Mouse (Mus musculus) kidney, postnatal 0 days (tissue): ENCODE results near the gene Pik3c2a. TPM values are rescaled to one million over a fixed set of nuclear protein-coding genes. Genes with fewer than 3 reads are reported as not detected.

Experiments
- ATAC-seq: fragments of 200-750 bp; cut with Nextera tagmentation; replicated peaks from 2 replicates; pipeline ENCODE4 v1.8.0; 2017; ENCODE audit warnings: low read depth, moderate number of reproducible peaks, moderate TSS enrichment, moderate library complexity; ENCODE audit not compliant: low FRiP score
- DNase-seq: peaks from one replicate; pipeline ENCODE4 v3.0.0-alpha.2; 2016; ENCODE audit warnings: low spot score
- H3K27ac ChIP-seq: fragments of 300-500 bp; sonication (generic); 2 replicates; pipeline ENCODE4 v1.5.1; 2014; ENCODE audit warnings: mild to moderate bottlenecking
- H3K27me3 ChIP-seq: fragments of 300-500 bp; sonication (generic); 2 replicates; pipeline ENCODE4 v1.6.1; 2014; ENCODE audit warnings: low read length, mixed read lengths; ENCODE audit not compliant: insufficient read depth
- H3K36me3 ChIP-seq: fragments of 300-500 bp; sonication (generic); 2 replicates; pipeline ENCODE4 v1.6.1; 2014; ENCODE audit warnings: low read length, mixed read lengths; ENCODE audit not compliant: insufficient read depth
- H3K4me1 ChIP-seq: fragments of 300-500 bp; sonication (generic); replicated peaks from 2 replicates; pipeline ENCODE4 v1.6.1; 2014; ENCODE audit warnings: antibody characterized with exemption, low read length, mixed read lengths; ENCODE audit not compliant: insufficient read depth
- H3K4me2 ChIP-seq: fragments of 300-500 bp; sonication (generic); 2 replicates; pipeline ENCODE4 v1.6.1; 2014; ENCODE audit warnings: mild to moderate bottlenecking, low read length, moderate library complexity, mixed read lengths
- H3K4me3 ChIP-seq: fragments of 300-500 bp; sonication (generic); replicated peaks from 2 replicates; pipeline ENCODE4 v1.5.1; 2014; ENCODE audit warnings: low read depth, low read length
- H3K9ac ChIP-seq: fragments of 300-500 bp; sonication (generic); 2 replicates; pipeline ENCODE4 v1.6.1; 2014; ENCODE audit warnings: low read depth, low read length
- H3K9me3 ChIP-seq: fragments of 300-500 bp; sonication (generic); replicated peaks from 2 replicates; pipeline ENCODE4 v1.6.1; 2016; ENCODE audit warnings: low read length, inconsistent platforms, mixed read lengths
- CTCF ChIP-seq: IDR thresholded peaks from 2 replicates; pipeline ENCODE4 v1.5.1; 2016; ENCODE audit warnings: antibody characterized with exemption, low read depth, mild to moderate bottlenecking, moderate library complexity
- WGBS: fragments of 180-500 bp; shearing (Covaris S2); extraction: QIAGEN DNeasy Blood & Tissue Kit; methylation state at CpG from one replicate; pipeline ENCODE4 v1.1.7; 2014; 5-methylcytosine and 5-hydroxymethylcytosine counted together
- polyA plus RNA-seq: library from polyadenylated mRNA; unstranded; fragments of >200 nt; fragmentation: Nextera tagmentation; extraction: Ambion mirVana; gene quantifications from 2 replicates; pipeline ENCODE4 v1.2.1, GENCODE M21; 2015

Gene Pik3c2a
- polyA plus RNA-seq, 1 experiment from 2014 or later: 13.8 TPM

- Histone ChIP-seq H3K27me3 (no peaks in the 10 kb centered on the region), H3K4me3 (no peak overlapping the region), H3K9me3 (no peaks in the 10 kb centered on the region), H3K27ac (no peak overlapping the region), H3K36me3 (peaks cover 28% of the 10 kb centered on the region), H3K4me1 (0 out of 2 replicates have a peak, but pooled peaks cover 4% of the 10 kb centered on the region), H3K4me2 (no peak overlapping the region), H3K9ac (no peak overlapping the region)
- no peak for ATAC-seq
- DNase-seq: no peak
- 87% methylated on average over 4 of the region's 4 CpGs for WGBS
- no peak for TF ChIP-seq CTCF
These were observed 113.4 kb downstream of the Pik3c2a start for GRCm38 (mm10) chr7:116329858-116330257.

GRCm38 (mm10) chr7:116328777-116329176 lies 114.5 kb downstream of the Pik3c2a start:
- no peak for TF ChIP-seq CTCF
- WGBS: 72% methylated on average over 7 of the region's 7 CpGs
- Histone ChIP-seq H3K4me3 (no peak overlapping the region), H3K36me3 (peaks cover 28% of the 10 kb centered on the region), H3K27ac (no peak overlapping the region), H3K4me2 (no peak overlapping the region), H3K4me1 (0 out of 2 replicates have a peak, but pooled peaks cover 4% of the 10 kb centered on the region), H3K27me3 (no peaks in the 10 kb centered on the region), H3K9ac (no peak overlapping the region), H3K9me3 (no peaks in the 10 kb centered on the region)
- DNase-seq: no peak
- no peak for ATAC-seq

- Histone ChIP-seq H3K4me3 (no peak overlapping the region), H3K4me1 (0 out of 2 replicates have a peak, but pooled peaks cover 4% of the 10 kb centered on the region), H3K27me3 (no peaks in the 10 kb centered on the region), H3K27ac (no peak overlapping the region), H3K9ac (no peak overlapping the region), H3K36me3 (peaks cover 28% of the 10 kb centered on the region), H3K9me3 (no peaks in the 10 kb centered on the region), H3K4me2 (no peak overlapping the region)
- no peak for TF ChIP-seq CTCF
- 86% methylated on average over 5 of the region's 5 CpGs for WGBS
- DNase-seq (no peak), ATAC-seq (no peak)
These were observed 115.3 kb downstream of the Pik3c2a start for GRCm38 (mm10) chr7:116327901-116328300.

DNA sequence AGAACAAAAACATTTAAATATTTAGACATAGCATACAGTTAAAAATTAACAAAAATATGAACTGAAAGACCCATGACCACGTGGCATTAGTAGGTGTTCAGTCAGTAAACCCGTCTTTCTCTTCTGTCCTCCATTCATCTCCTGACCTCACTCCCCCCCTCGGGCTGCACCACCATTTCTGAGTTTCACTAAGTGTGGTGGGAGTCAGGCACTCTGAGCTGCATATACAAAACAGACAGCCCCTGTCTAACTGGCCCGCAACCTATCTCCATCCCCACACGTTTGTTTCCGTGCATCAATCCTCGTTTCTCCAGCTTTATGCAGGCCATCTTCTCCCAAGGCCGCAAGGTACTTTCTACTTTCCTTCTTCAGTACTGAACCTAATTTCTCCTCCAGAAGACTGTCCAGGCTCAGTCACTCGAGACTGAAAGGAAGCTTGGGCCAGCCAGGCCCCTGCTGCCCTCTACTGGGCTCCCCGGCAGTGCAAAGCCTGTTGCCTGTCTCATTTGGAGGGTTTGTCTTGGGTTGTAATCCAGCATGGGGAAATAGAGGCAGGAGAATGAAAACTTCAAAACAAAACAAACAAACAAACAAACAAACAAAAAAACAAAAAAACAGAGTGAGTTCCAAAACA lies 119.8 kb downstream of the Pik3c2a start:
- Histone ChIP-seq H3K27ac (no peak overlapping the region), H3K36me3 (no peaks in the 10 kb centered on the region), H3K27me3 (no peaks in the 10 kb centered on the region), H3K9me3 (no peaks in the 10 kb centered on the region), H3K4me3 (no peak overlapping the region), H3K4me2 (no peak overlapping the region), H3K4me1 (no peaks in the 10 kb centered on the region), H3K9ac (no peak overlapping the region)
- WGBS: 23% methylated on average over 10 of the region's 10 CpGs
- DNase-seq (peak; percentile 89), ATAC-seq (peak; percentile 71; the same call in 1 of the 2 replicates)
- TF ChIP-seq CTCF: peak; percentile 96

DNA sequence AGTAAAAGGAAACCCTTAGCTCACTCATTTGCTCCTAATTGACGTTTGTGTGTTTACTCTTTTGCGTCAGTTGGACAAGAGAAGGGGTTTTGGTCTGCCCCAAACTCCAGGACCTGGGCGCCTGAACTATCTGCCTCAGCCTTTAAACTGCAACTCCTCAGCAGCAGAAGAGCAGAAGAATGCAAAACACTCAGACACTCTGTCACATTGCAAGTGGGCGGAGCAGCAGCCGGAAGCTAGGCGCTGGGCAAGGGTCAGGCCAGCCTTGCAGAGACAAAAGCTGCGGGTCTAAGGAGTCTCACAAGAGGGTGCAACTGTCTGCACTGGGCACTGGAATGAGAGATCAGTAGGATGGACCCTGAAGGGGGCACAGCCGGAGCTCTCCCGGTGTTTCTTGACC lies 133.8 kb downstream of the Pik3c2a start:
- H3K4me3 ChIP-seq: no peak overlapping the region
- H3K4me2 ChIP-seq: peak overlapping the region; percentile 25; the same call in 1 of the 2 replicates
- DNase-seq (peak; percentile 58), ATAC-seq (peak; percentile 35)
- no peak overlapping the region for H3K9ac ChIP-seq
- H3K4me1 ChIP-seq: no peaks in the 10 kb centered on the region
- H3K27ac ChIP-seq: peak overlapping the region; percentile 91
- no peaks in the 10 kb centered on the region for H3K27me3 ChIP-seq
- H3K36me3 ChIP-seq: no peaks in the 10 kb centered on the region
- 16% methylated on average over 9 of the region's 9 CpGs for WGBS
- 0 out of 2 replicates have a peak, but pooled peaks have one; percentile 17 for TF ChIP-seq CTCF
- H3K9me3 ChIP-seq: no peaks in the 10 kb centered on the region

DNA sequence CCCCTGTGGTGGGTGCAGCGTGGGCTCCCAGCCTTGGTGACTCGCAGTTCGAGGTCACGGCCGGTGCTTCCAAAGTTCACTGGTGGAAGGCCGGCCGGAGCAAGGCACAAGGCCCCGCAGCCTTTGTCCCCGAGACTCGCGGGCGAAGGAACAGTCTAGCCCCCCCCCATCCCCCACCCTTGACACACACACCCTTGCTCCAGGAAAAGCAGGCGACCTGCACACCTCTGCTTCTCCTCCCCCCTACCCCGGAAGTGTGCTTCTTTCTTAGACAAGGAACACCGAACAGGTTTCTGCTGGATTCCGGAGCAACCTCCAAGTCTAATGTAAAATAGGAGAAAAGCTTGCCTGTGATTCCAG lies 134.6 kb downstream of the Pik3c2a start:
- TF ChIP-seq CTCF: no peak
- H3K27me3 ChIP-seq: no peaks in the 10 kb centered on the region
- H3K4me3 ChIP-seq: peak overlapping the region; percentile 68
- DNase-seq: peak; percentile 43
- no peaks in the 10 kb centered on the region for H3K36me3 ChIP-seq
- 12% methylated on average over 8 of the region's 16 CpGs for WGBS
- peak overlapping the region; percentile 91 for H3K27ac ChIP-seq
- H3K4me2 ChIP-seq: peak overlapping the region; percentile 97
- no peaks in the 10 kb centered on the region for H3K9me3 ChIP-seq
- H3K4me1 ChIP-seq: no peaks in the 10 kb centered on the region
- ATAC-seq: peak; percentile 76
- peak overlapping the region; percentile 77 for H3K9ac ChIP-seq
